Comparison of ENCODE assay signal across 9 mouse cellular contexts in the genomic region with DNA sequence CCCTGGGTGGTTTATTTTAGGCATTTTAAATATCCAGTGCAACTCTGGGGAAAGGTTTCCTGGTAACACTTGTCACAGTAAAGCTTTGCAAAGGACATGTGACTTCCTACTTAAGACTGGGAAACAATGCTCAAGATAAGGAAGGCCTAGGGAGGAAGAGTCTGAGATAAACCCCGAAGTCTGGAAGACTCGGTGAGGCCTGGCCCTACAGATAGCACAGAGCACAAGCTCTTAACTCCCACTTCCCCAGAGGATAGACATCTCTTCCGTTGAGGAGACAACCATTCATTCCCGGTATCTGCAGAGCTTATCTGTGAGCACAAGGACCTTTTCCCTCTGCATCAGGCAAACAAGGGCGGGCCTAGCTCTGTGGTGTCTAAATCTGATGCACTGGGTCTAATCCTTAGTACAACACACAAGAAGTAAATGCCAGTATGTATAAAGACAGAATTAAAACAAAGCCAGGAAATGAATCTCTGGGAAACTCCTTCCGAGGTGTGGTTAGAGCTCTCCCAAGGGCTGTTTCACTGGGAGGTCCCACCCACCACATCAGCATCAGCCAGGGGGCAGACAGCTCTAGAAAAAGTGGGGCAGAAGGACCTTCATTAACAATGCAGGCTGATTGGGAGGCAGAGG. TPM values are rescaled to one million over a fixed set of nuclear protein-coding genes. Genes with fewer than 3 reads are reported as not detected.
DNase-seq lines count a peak whose midpoint lies in the region; ATAC-seq and TF ChIP-seq lines count a peak whose summit lies in the region.
"Had no signal": no experiment of that assay in that cellular context is flagged by ENCODE, and none has a peak within 500 bp of the region (broad histone marks: within the 10 kb centered on the region; RNA-seq: fewer than 3 reads in every experiment).

No protein-coding gene starts in this region.

- ATAC-seq in heart, embryonic 15.5 days (replicated peaks; ENCODE audit: insufficient number of reproducible peaks, insufficient read depth, low FRiP score, low read depth) = peak; percentile 79
- peak; percentile 87 for ATAC-seq in liver, embryonic 16.5 days (ENCODE audit: low read depth)

- no peak overlapping the region for H3K9ac ChIP-seq in heart, embryonic 15.5 days
- no peak overlapping the region for H3K9ac ChIP-seq in liver, embryonic 16.5 days (ENCODE audit: low read depth, low read length)
- H3K9ac ChIP-seq: limb, embryonic 12.5 days had no signal

- H3K4me1 ChIP-seq in E14TG2a.4 (replicated peaks; ENCODE audit: low read depth, low read length) = peaks cover 75% of the 10 kb centered on the region
- H3K4me1 ChIP-seq in heart, embryonic 15.5 days (replicated peaks) = peaks cover 32% of the 10 kb centered on the region
- H3K4me1 ChIP-seq in liver, embryonic 16.5 days (ENCODE audit: control insufficient read depth, low read depth, low read length) = peaks cover 31% of the 10 kb centered on the region

- peak overlapping the region; percentile 42; the same call in 1 of the 2 replicates for H3K4me2 ChIP-seq in heart, embryonic 15.5 days
- H3K4me2 ChIP-seq in liver, embryonic 16.5 days (ENCODE audit: low read depth, low read length) = peak overlapping the region; percentile 38

- no peaks in the 10 kb centered on the region for H3K9me3 ChIP-seq in E14TG2a.4 (ENCODE audit: low read length)
- H3K9me3 ChIP-seq in heart, embryonic 15.5 days (replicated peaks) = no peaks in the 10 kb centered on the region
- no peaks in the 10 kb centered on the region for H3K9me3 ChIP-seq in liver, embryonic 16.5 days (replicated peaks; ENCODE audit: control insufficient read depth, low read length)
- H3K9me3 ChIP-seq: limb, embryonic 12.5 days had no signal

- H3K36me3 ChIP-seq in E14TG2a.4 (ENCODE audit: insufficient read depth, low read length) = peaks cover 9% of the 10 kb centered on the region
- no peaks in the 10 kb centered on the region for H3K36me3 ChIP-seq in heart, embryonic 15.5 days
- no peaks in the 10 kb centered on the region for H3K36me3 ChIP-seq in liver, embryonic 16.5 days (ENCODE audit: control insufficient read depth, insufficient read depth)

- TF ChIP-seq CTCF in E14TG2a.4 (conservative IDR thresholded peaks at IDR 0.05; ENCODE audit: low read length) = no peak

- peak; percentile 99 for DNase-seq in MEL-GATA-1-ER (ENCODE audit: extremely low read depth, low read depth)
- DNase-seq in urinary bladder, postnatal 36 days (ENCODE audit: low spot score in 2 of 2) = no peak
- no peak for DNase-seq in left cerebral cortex, adult 18-20 months (ENCODE audit: low spot score in 2 of 2)
- no peak for DNase-seq in frontal cortex, postnatal 10 days (ENCODE audit: low spot score in 2 of 2)
- DNase-seq in left cerebral cortex, postnatal 4 days = no peak

- peak overlapping the region; percentile 26; the same call in 1 of the 2 replicates for H3K4me3 ChIP-seq in E14TG2a.4 (replicated peaks; ENCODE audit: low read length)
- H3K4me3 ChIP-seq in heart, embryonic 15.5 days = no peak overlapping the region
- no peak overlapping the region for H3K4me3 ChIP-seq in liver, embryonic 16.5 days (ENCODE audit: low read depth, low read length)

- intact Hi-C loops in left cerebral cortex, postnatal 4 days (cut with DNase I) = loop anchor here (1.0 kb wide), 1 partner anchor 37 kb away; a partner anchor contains a TSS

- H3K27me3 ChIP-seq in E14TG2a.4 (ENCODE audit: insufficient read depth, low read length) = peaks cover 22% of the 10 kb centered on the region
- no peaks in the 10 kb centered on the region for H3K27me3 ChIP-seq in heart, embryonic 15.5 days
- H3K27me3 ChIP-seq in liver, embryonic 16.5 days (ENCODE audit: control insufficient read depth, insufficient read depth, low read depth, low read length) = no peaks in the 10 kb centered on the region
- H3K27me3 ChIP-seq: limb, embryonic 12.5 days had no signal

- WGBS in heart, embryonic 15.5 days = 19% methylated on average over 6 of the region's 6 CpGs
- 6% methylated on average over 6 of the region's 6 CpGs for WGBS in liver, embryonic 16.5 days (ENCODE audit: insufficient replicate concordance)

- H3K27ac ChIP-seq in heart, embryonic 15.5 days = peak overlapping the region; percentile 79
- H3K27ac ChIP-seq in liver, embryonic 16.5 days (ENCODE audit: low read length) = peak overlapping the region; percentile 39

RNA-seq across cellular contexts. Expression of a gene that starts 5.6 kb away (rescaled TPM):
- polyA plus RNA-seq in heart, embryonic 15.5 days (2015; fragmentation: Nextera tagmentation; extraction: Ambion mirVana) = 0.24 and 0.31 TPM in 2 replicates
- polyA plus RNA-seq in liver, embryonic 16.5 days (2015; fragmentation: Nextera tagmentation; extraction: Ambion mirVana) = 0.09 and 0.13 TPM in 2 replicates
- under 1 TPM; 0.61 to 0.77 TPM for total RNA-seq in left cerebral cortex, adult 18-20 months (2021)
- under 1 TPM; 0.12 to 0.16 TPM for total RNA-seq in left cerebral cortex, postnatal 4 days (2021)

RNA-seq across cellular contexts. Expression of a gene that starts 5.9 kb away (rescaled TPM):
- 1.4 and 2.8 TPM in 2 replicates for polyA plus RNA-seq in heart, embryonic 15.5 days (2015; fragmentation: Nextera tagmentation; extraction: Ambion mirVana)
- polyA plus RNA-seq in liver, embryonic 16.5 days (2015; fragmentation: Nextera tagmentation; extraction: Ambion mirVana) = 2.2 and 2.6 TPM in 2 replicates
- not detected for total RNA-seq in left cerebral cortex, adult 18-20 months (2021)
- under 1 TPM; 0.98 to 0.99 TPM for total RNA-seq in left cerebral cortex, postnatal 4 days (2021)

RNA-seq across cellular contexts. Expression of a gene that starts 21.2 kb away (rescaled TPM):
- polyA plus RNA-seq in heart, embryonic 15.5 days (2015; fragmentation: Nextera tagmentation; extraction: Ambion mirVana) = 43.0 and 89.7 TPM in 2 replicates
- 82.2 and 90.1 TPM in 2 replicates for polyA plus RNA-seq in liver, embryonic 16.5 days (2015; fragmentation: Nextera tagmentation; extraction: Ambion mirVana)
- total RNA-seq in left cerebral cortex, adult 18-20 months (2021) = 10 to 100 TPM; 39.6 to 44.0 TPM
- total RNA-seq in left cerebral cortex, postnatal 4 days (2021) = 10 to 100 TPM; 91.0 to 94.3 TPM

RNA-seq across cellular contexts. Expression of a gene that starts 24.6 kb away (rescaled TPM):
- polyA plus RNA-seq in heart, embryonic 15.5 days (2015; fragmentation: Nextera tagmentation; extraction: Ambion mirVana) = 2.7 and 3.8 TPM in 2 replicates
- 4.2 and 4.6 TPM in 2 replicates for polyA plus RNA-seq in liver, embryonic 16.5 days (2015; fragmentation: Nextera tagmentation; extraction: Ambion mirVana)
- under 1 TPM; 0.65 to 0.68 TPM for total RNA-seq in left cerebral cortex, adult 18-20 months (2021)
- 1 to 10 TPM; 2.0 to 3.2 TPM for total RNA-seq in left cerebral cortex, postnatal 4 days (2021)

RNA-seq across cellular contexts. Expression of a gene that starts 27.8 kb away (rescaled TPM):
- polyA plus RNA-seq in heart, embryonic 15.5 days (2015; fragmentation: Nextera tagmentation; extraction: Ambion mirVana) = 307 and 332 TPM in 2 replicates
- polyA plus RNA-seq in liver, embryonic 16.5 days (2015; fragmentation: Nextera tagmentation; extraction: Ambion mirVana) = 112 and 121 TPM in 2 replicates
- total RNA-seq in left cerebral cortex, adult 18-20 months (2021) = 10 to 100 TPM in 1 of 2 experiments, 1 to 10 TPM in 1; 9.1 to 10.2 TPM
- 10 to 100 TPM; 20.2 to 20.3 TPM for total RNA-seq in left cerebral cortex, postnatal 4 days (2021)
